Mouse (Mus musculus): ENCODE data around the gene Ndc1. TPM values are rescaled to one million over a fixed set of nuclear protein-coding genes. Genes with fewer than 3 reads are reported as not detected.
"Not testable (repeated sequence)": the region's sequence is repeated elsewhere in the genome, so short reads cannot be mapped to it uniquely, and the experiment has no call there.

The Ndc1 gene
- polyA plus RNA-seq, 1 experiment from 2014 or later: 26.4 TPM

GRCm38 (mm10) chr4:107344612-107345011, 23.0 kb upstream of the Ndc1 start:
- Histone ChIP-seq H3K36me3 (ENCODE audit: control insufficient read depth, insufficient read depth, low read length) (no peaks in the 10 kb centered on the region), H3K27me3 (replicated peaks; ENCODE audit: control insufficient read depth, insufficient read depth, low read length) (no peaks in the 10 kb centered on the region), H3K27ac (ENCODE audit: low read length) (no peak overlapping the region), H3K4me2 (ENCODE audit: low read depth, low read length) (no peak overlapping the region), H3K4me1 (ENCODE audit: control insufficient read depth, insufficient read depth, low read length) (peaks cover 3% of the 10 kb centered on the region; the same call in 1 of the 2 replicates), H3K4me3 (ENCODE audit: low read length) (no peak overlapping the region), H3K9ac (ENCODE audit: low read depth, low read length) (no peak overlapping the region), H3K9me3 (ENCODE audit: control insufficient read depth, low read length) (no peaks in the 10 kb centered on the region)
- 84% methylated on average over 7 of the region's 7 CpGs for WGBS
- ATAC-seq: no peak

DNA sequence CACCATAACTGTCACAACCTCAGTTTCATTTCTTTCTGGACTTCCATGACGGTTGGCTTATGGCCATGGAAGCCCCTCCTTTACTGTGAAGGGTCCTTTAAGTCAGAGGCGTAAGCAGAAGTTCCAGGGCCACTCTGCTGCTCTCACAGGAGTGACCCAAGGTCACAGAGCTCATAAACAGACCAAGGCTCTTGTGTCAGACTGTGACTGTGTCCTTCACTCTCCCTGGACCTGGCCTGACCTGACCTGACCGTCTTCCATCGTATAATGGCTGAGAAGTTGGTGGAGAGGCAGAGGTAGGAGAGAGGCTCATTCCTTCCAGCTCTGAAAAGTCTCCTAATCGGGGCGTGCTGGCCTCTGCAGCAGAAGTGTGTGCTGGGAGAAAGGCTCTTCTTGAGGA, 20.4 kb upstream of the Ndc1 start:
- H3K4me1 ChIP-seq (ENCODE audit: control insufficient read depth, insufficient read depth, low read length): peaks cover 3% of the 10 kb centered on the region; the same call in 1 of the 2 replicates
- no peak overlapping the region for H3K9ac ChIP-seq (ENCODE audit: low read depth, low read length)
- no peak overlapping the region for H3K4me3 ChIP-seq (ENCODE audit: low read length)
- H3K27ac ChIP-seq (ENCODE audit: low read length): no peak overlapping the region
- WGBS: 60% methylated on average over 6 of the region's 6 CpGs
- no peaks in the 10 kb centered on the region for H3K9me3 ChIP-seq (ENCODE audit: control insufficient read depth, low read length)
- H3K4me2 ChIP-seq (ENCODE audit: low read depth, low read length): no peak overlapping the region
- H3K27me3 ChIP-seq (replicated peaks; ENCODE audit: control insufficient read depth, insufficient read depth, low read length): no peaks in the 10 kb centered on the region
- H3K36me3 ChIP-seq (ENCODE audit: control insufficient read depth, insufficient read depth, low read length): no peaks in the 10 kb centered on the region
- no peak for ATAC-seq

- no peaks in the 10 kb centered on the region for H3K9me3 ChIP-seq (ENCODE audit: control insufficient read depth, low read length)
- no peak overlapping the region for H3K9ac ChIP-seq (ENCODE audit: low read depth, low read length)
- no peak overlapping the region for H3K27ac ChIP-seq (ENCODE audit: low read length)
- H3K4me1 ChIP-seq (ENCODE audit: control insufficient read depth, insufficient read depth, low read length): peaks cover 3% of the 10 kb centered on the region; the same call in 1 of the 2 replicates
- no peaks in the 10 kb centered on the region for H3K36me3 ChIP-seq (ENCODE audit: control insufficient read depth, insufficient read depth, low read length)
- no peak overlapping the region for H3K4me2 ChIP-seq (ENCODE audit: low read depth, low read length)
- no peak overlapping the region for H3K4me3 ChIP-seq (ENCODE audit: low read length)
- ATAC-seq: no peak
- no peaks in the 10 kb centered on the region for H3K27me3 ChIP-seq (replicated peaks; ENCODE audit: control insufficient read depth, insufficient read depth, low read length)
- 70% methylated on average over 20 of the region's 20 CpGs for WGBS
Observed at GRCm38 (mm10) chr4:107348529-107349310, 18.9 kb upstream of the Ndc1 start.

DNA sequence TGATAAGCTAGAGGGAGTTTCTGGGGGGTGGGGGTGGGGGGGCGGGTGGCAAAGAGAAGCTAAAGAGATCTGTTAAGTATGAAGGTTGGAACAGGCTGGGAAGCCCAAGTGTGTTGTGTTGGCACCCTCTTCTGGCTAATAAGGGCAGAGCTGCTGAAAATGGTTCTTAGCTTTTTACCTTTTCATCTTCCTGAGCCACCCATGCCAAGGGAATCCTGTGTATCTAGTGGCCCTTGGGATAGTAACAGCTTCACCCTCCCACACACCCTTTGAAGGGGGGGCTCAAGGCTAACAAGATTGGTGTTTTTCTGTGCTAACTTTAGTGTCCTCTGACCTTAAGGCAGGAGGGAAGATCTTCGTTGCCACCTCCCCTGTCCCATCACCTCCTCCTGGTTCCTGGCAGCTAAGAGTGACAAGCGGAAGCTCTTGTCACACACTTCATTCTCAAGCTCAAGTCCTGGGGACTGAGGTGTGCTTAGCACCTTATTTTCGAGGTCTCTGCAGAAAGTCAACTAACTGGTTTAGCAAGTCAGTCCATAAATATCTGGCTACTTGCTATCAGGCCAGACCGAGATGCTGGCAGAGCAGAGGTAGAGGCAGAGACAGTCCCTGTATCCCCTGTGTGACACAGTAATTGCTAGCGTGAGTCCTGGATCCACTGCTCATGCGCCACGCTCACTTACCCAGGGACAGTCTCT, 18.1 kb upstream of the Ndc1 start:
- H3K4me2 ChIP-seq (ENCODE audit: low read depth, low read length): no peak overlapping the region
- peaks cover 3% of the 10 kb centered on the region; the same call in 1 of the 2 replicates for H3K4me1 ChIP-seq (ENCODE audit: control insufficient read depth, insufficient read depth, low read length)
- no peaks in the 10 kb centered on the region for H3K9me3 ChIP-seq (ENCODE audit: control insufficient read depth, low read length)
- peak; percentile 54 for ATAC-seq
- H3K36me3 ChIP-seq (ENCODE audit: control insufficient read depth, insufficient read depth, low read length): no peaks in the 10 kb centered on the region
- H3K27ac ChIP-seq (ENCODE audit: low read length): no peak overlapping the region
- H3K27me3 ChIP-seq (replicated peaks; ENCODE audit: control insufficient read depth, insufficient read depth, low read length): no peaks in the 10 kb centered on the region
- WGBS: 55% methylated on average over 8 of the region's 8 CpGs
- no peak overlapping the region for H3K4me3 ChIP-seq (ENCODE audit: low read length)
- no peak overlapping the region for H3K9ac ChIP-seq (ENCODE audit: low read depth, low read length)

- Histone ChIP-seq H3K4me1 (ENCODE audit: control insufficient read depth, insufficient read depth, low read length) (peaks cover 3% of the 10 kb centered on the region; the same call in 1 of the 2 replicates), H3K9ac (ENCODE audit: low read depth, low read length) (no peak overlapping the region), H3K27me3 (replicated peaks; ENCODE audit: control insufficient read depth, insufficient read depth, low read length) (no peaks in the 10 kb centered on the region), H3K4me2 (ENCODE audit: low read depth, low read length) (no peak overlapping the region), H3K9me3 (ENCODE audit: control insufficient read depth, low read length) (no peaks in the 10 kb centered on the region), H3K4me3 (ENCODE audit: low read length) (no peak overlapping the region), H3K27ac (ENCODE audit: low read length) (no peak overlapping the region), H3K36me3 (ENCODE audit: control insufficient read depth, insufficient read depth, low read length) (no peaks in the 10 kb centered on the region)
- no peak for ATAC-seq
Observed at GRCm38 (mm10) chr4:107351368-107351767, 16.2 kb upstream of the Ndc1 start.

- H3K9me3 ChIP-seq (ENCODE audit: control insufficient read depth, low read length): no peaks in the 10 kb centered on the region
- peaks cover 3% of the 10 kb centered on the region; the same call in 1 of the 2 replicates for H3K4me1 ChIP-seq (ENCODE audit: control insufficient read depth, insufficient read depth, low read length)
- no peak overlapping the region for H3K4me2 ChIP-seq (ENCODE audit: low read depth, low read length)
- H3K4me3 ChIP-seq (ENCODE audit: low read length): no peak overlapping the region
- 86% methylated on average over 3 of the region's 3 CpGs for WGBS
- no peak for ATAC-seq
- no peaks in the 10 kb centered on the region for H3K27me3 ChIP-seq (replicated peaks; ENCODE audit: control insufficient read depth, insufficient read depth, low read length)
- no peaks in the 10 kb centered on the region for H3K36me3 ChIP-seq (ENCODE audit: control insufficient read depth, insufficient read depth, low read length)
- H3K9ac ChIP-seq (ENCODE audit: low read depth, low read length): no peak overlapping the region
- H3K27ac ChIP-seq (ENCODE audit: low read length): no peak overlapping the region
Observed at GRCm38 (mm10) chr4:107353612-107354011, 14.0 kb upstream of the Ndc1 start.

GRCm38 (mm10) chr4:107354126-107354525, 13.5 kb upstream of the Ndc1 start:
- H3K27ac ChIP-seq (ENCODE audit: low read length): no peak overlapping the region
- no peaks in the 10 kb centered on the region for H3K4me1 ChIP-seq (ENCODE audit: control insufficient read depth, insufficient read depth, low read length)
- H3K9me3 ChIP-seq (ENCODE audit: control insufficient read depth, low read length): no peaks in the 10 kb centered on the region
- H3K36me3 ChIP-seq (ENCODE audit: control insufficient read depth, insufficient read depth, low read length): no peaks in the 10 kb centered on the region
- no peak overlapping the region for H3K4me3 ChIP-seq (ENCODE audit: low read length)
- ATAC-seq: no peak
- no peaks in the 10 kb centered on the region for H3K27me3 ChIP-seq (replicated peaks; ENCODE audit: control insufficient read depth, insufficient read depth, low read length)
- 60% methylated on average over 5 of the region's 5 CpGs for WGBS
- H3K4me2 ChIP-seq (ENCODE audit: low read depth, low read length): no peak overlapping the region
- H3K9ac ChIP-seq (ENCODE audit: low read depth, low read length): no peak overlapping the region

DNA sequence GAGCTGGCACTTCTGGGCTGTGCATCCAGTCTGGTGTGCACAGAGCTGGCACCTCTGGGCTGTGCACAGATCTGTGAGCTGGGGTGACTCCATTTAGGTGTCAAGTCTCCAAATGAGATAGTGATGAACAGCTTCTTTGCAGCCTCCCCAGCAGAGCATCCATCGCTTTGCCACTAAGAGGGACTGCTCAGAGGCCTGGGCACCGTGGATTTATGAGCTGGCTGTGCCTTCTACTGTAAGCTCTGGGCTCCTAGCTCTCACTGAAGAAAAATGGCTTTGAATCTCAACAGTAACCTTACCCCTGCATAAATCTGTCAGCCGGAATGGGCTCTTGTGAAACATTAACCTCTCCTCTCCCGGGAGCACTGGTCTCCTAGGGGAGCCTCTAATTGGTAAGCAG, 13.0 kb upstream of the Ndc1 start:
- H3K4me1 ChIP-seq (ENCODE audit: control insufficient read depth, insufficient read depth, low read length): no peaks in the 10 kb centered on the region
- H3K9ac ChIP-seq (ENCODE audit: low read depth, low read length): no peak overlapping the region
- no peak overlapping the region for H3K27ac ChIP-seq (ENCODE audit: low read length)
- 12% methylated on average over 4 of the region's 4 CpGs for WGBS
- no peaks in the 10 kb centered on the region for H3K9me3 ChIP-seq (ENCODE audit: control insufficient read depth, low read length)
- H3K27me3 ChIP-seq (replicated peaks; ENCODE audit: control insufficient read depth, insufficient read depth, low read length): no peaks in the 10 kb centered on the region
- no peak overlapping the region for H3K4me3 ChIP-seq (ENCODE audit: low read length)
- ATAC-seq: no peak
- H3K4me2 ChIP-seq (ENCODE audit: low read depth, low read length): no peak overlapping the region
- H3K36me3 ChIP-seq (ENCODE audit: control insufficient read depth, insufficient read depth, low read length): no peaks in the 10 kb centered on the region

- not testable (repeated sequence) for H3K36me3 ChIP-seq (ENCODE audit: control insufficient read depth, insufficient read depth, low read length); H3K9ac ChIP-seq (ENCODE audit: low read depth, low read length); H3K27me3 ChIP-seq (replicated peaks; ENCODE audit: control insufficient read depth, insufficient read depth, low read length); H3K4me3 ChIP-seq (ENCODE audit: low read length); ATAC-seq; H3K4me1 ChIP-seq (ENCODE audit: control insufficient read depth, insufficient read depth, low read length); H3K9me3 ChIP-seq (ENCODE audit: control insufficient read depth, low read length); H3K4me2 ChIP-seq (ENCODE audit: low read depth, low read length); H3K27ac ChIP-seq (ENCODE audit: low read length)
- 61% methylated on average over 8 of the region's 8 CpGs for WGBS
Observed at GRCm38 (mm10) chr4:107357172-107357571, 10.4 kb upstream of the Ndc1 start.

All from intestine, embryonic 16.5 days (tissue).